Mouse (Mus musculus) thymus, adult 2 months (tissue): Measurements from ENCODE around the gene Rundc3a. TPM values are rescaled to one million over a fixed set of nuclear protein-coding genes. Genes with fewer than 3 reads are reported as not detected.

Experiments
- DNase-seq: peaks from one replicate; pipeline ENCODE4 v3.0.0; 2021
- H3K27ac ChIP-seq: fragments of 200-500 bp; 2 replicates; pipeline ENCODE4 v1.5.1; 2012; ENCODE audit warnings: low read length, control low read depth; ENCODE audit not compliant: control insufficient read depth, insufficient read depth
- H3K27me3 ChIP-seq: fragments of 200-500 bp; 2 replicates; pipeline ENCODE4 v1.6.1; 2012; ENCODE audit warnings: mild to moderate bottlenecking, low read length, moderate library complexity, mixed read lengths; ENCODE audit not compliant: control insufficient read depth, insufficient read depth
- H3K36me3 ChIP-seq: fragments of 200-500 bp; 2 replicates; pipeline ENCODE4 v1.6.1; 2012; ENCODE audit warnings: mild to moderate bottlenecking, low read length, moderate library complexity; ENCODE audit not compliant: control insufficient read depth, insufficient read depth
- H3K4me1 ChIP-seq: fragments of 200-500 bp; replicated peaks from 2 replicates; pipeline ENCODE4 v1.6.1; 2012; ENCODE audit warnings: low read length; ENCODE audit not compliant: control insufficient read depth, insufficient read depth
- H3K4me3 ChIP-seq: fragments of 200-500 bp; 2 replicates; pipeline ENCODE4 v1.5.1; 2012; ENCODE audit warnings: mild to moderate bottlenecking, low read length, control low read depth, moderate library complexity; ENCODE audit not compliant: control insufficient read depth, insufficient read depth
- CTCF ChIP-seq: fragments of 200-500 bp; IDR thresholded peaks from 2 replicates; pipeline ENCODE4 v1.5.1; 2012; ENCODE audit warnings: mild to moderate bottlenecking, control low read depth, low read length, moderate library complexity, borderline replicate concordance; ENCODE audit not compliant: control insufficient read depth, poor library complexity, insufficient read depth; ENCODE audit errors: extremely low read depth
- POLR2A ChIP-seq: fragments of 200-500 bp; IDR thresholded peaks from 2 replicates; pipeline ENCODE4 v1.6.1; 2012; ENCODE audit warnings: mild to moderate bottlenecking, low read length, control low read depth, moderate library complexity; ENCODE audit not compliant: control insufficient read depth, poor library complexity, insufficient read depth; ENCODE audit errors: extremely low read depth
- WGBS: fragments of 180-500 bp; shearing (Covaris S2); methylation state at CpG from one replicate; pipeline ENCODE4 v1.1.7; 2018; 5-methylcytosine and 5-hydroxymethylcytosine counted together
- polyA plus RNA-seq: library from polyadenylated mRNA; depleted of rRNA; stranded (reverse); fragments of >200 nt; gene quantifications from 2 replicates; pipeline ENCODE4 v1.2.3, GENCODE M21; 2012

Rundc3a gene
- polyA plus RNA-seq, 1 experiment: 8.1 TPM

GRCm38 (mm10) chr11:102415034-102415802 is 22.0 kb downstream of the Rundc3a start:
- no peaks in the 10 kb centered on the region for H3K27me3 ChIP-seq
- no peaks in the 10 kb centered on the region for H3K4me1 ChIP-seq
- 78% methylated on average over 10 of the region's 10 CpGs for WGBS
- TF ChIP-seq CTCF (no peak), POLR2A (no peak)
- H3K4me3 ChIP-seq: no peak overlapping the region
- H3K27ac ChIP-seq: no peak overlapping the region
- DNase-seq: no peak
- H3K36me3 ChIP-seq: no peaks in the 10 kb centered on the region

- TF ChIP-seq CTCF (no peak), POLR2A (no peak)
- Histone ChIP-seq H3K36me3 (no peaks in the 10 kb centered on the region), H3K4me1 (no peaks in the 10 kb centered on the region), H3K27ac (no peak overlapping the region), H3K27me3 (no peaks in the 10 kb centered on the region), H3K4me3 (no peak overlapping the region)
- WGBS: 69% methylated on average over 1 of the region's 1 CpGs
- DNase-seq: no peak
These were observed 24.0 kb downstream of the Rundc3a start for GRCm38 (mm10) chr11:102417160-102417559.

GRCm38 (mm10) chr11:102418887-102419286 is 25.7 kb downstream of the Rundc3a start:
- H3K27me3 ChIP-seq: no peaks in the 10 kb centered on the region
- no peak overlapping the region for H3K27ac ChIP-seq
- no peak for DNase-seq
- H3K36me3 ChIP-seq: no peaks in the 10 kb centered on the region
- no peaks in the 10 kb centered on the region for H3K4me1 ChIP-seq
- no peak overlapping the region for H3K4me3 ChIP-seq
- no peak for TF ChIP-seq CTCF
- no peak for TF ChIP-seq POLR2A

GRCm38 (mm10) chr11:102421559-102421958 is 28.4 kb downstream of the Rundc3a start:
- no peak for DNase-seq
- H3K36me3 ChIP-seq: no peaks in the 10 kb centered on the region
- TF ChIP-seq POLR2A (no peak), CTCF (no peak)
- H3K4me3 ChIP-seq: no peak overlapping the region
- no peaks in the 10 kb centered on the region for H3K4me1 ChIP-seq
- WGBS: 74% methylated on average over 8 of the region's 8 CpGs
- no peak overlapping the region for H3K27ac ChIP-seq
- no peaks in the 10 kb centered on the region for H3K27me3 ChIP-seq

GRCm38 (mm10) chr11:102424666-102425065 is 31.5 kb downstream of the Rundc3a start:
- Histone ChIP-seq H3K27ac (no peak overlapping the region), H3K36me3 (no peaks in the 10 kb centered on the region), H3K4me1 (no peaks in the 10 kb centered on the region), H3K27me3 (no peaks in the 10 kb centered on the region), H3K4me3 (no peak overlapping the region)
- WGBS: 93% methylated on average over 6 of the region's 6 CpGs
- TF ChIP-seq POLR2A (no peak), CTCF (no peak)
- DNase-seq: no peak

- Histone ChIP-seq H3K27me3 (no peaks in the 10 kb centered on the region), H3K4me3 (no peak overlapping the region), H3K4me1 (peaks cover 7% of the 10 kb centered on the region), H3K27ac (no peak overlapping the region), H3K36me3 (no peaks in the 10 kb centered on the region)
- WGBS: 91% methylated on average over 8 of the region's 8 CpGs
- no peak for DNase-seq
- TF ChIP-seq CTCF (no peak), POLR2A (no peak)
These were observed 32.5 kb downstream of the Rundc3a start for GRCm38 (mm10) chr11:102425555-102426316.

GRCm38 (mm10) chr11:102428981-102429540 is 35.9 kb downstream of the Rundc3a start:
- no peak overlapping the region for H3K4me3 ChIP-seq
- no peaks in the 10 kb centered on the region for H3K27me3 ChIP-seq
- no peaks in the 10 kb centered on the region for H3K36me3 ChIP-seq
- no peak for TF ChIP-seq CTCF
- no peak for TF ChIP-seq POLR2A
- 29% methylated on average over 8 of the region's 8 CpGs for WGBS
- DNase-seq: no peak
- no peak overlapping the region for H3K27ac ChIP-seq
- peaks cover 19% of the 10 kb centered on the region for H3K4me1 ChIP-seq
